Mouse (Mus musculus) embryonic fibroblast, embryonic 13.5 days (primary cell): ENCODE results near the gene Foxp1.

Source experiments
- CTCF ChIP-seq: IDR thresholded peaks from 2 replicates; pipeline ENCODE4 v1.5.1; 2011; ENCODE audit warnings: mild to moderate bottlenecking, control low read depth, low read length, moderate library complexity, borderline replicate concordance; ENCODE audit not compliant: insufficient read depth
- POLR2A ChIP-seq: IDR thresholded peaks from 2 replicates; pipeline ENCODE4 v1.6.1; 2011; ENCODE audit warnings: low read depth, mild to moderate bottlenecking, control low read depth, low read length, moderate library complexity

DNA sequence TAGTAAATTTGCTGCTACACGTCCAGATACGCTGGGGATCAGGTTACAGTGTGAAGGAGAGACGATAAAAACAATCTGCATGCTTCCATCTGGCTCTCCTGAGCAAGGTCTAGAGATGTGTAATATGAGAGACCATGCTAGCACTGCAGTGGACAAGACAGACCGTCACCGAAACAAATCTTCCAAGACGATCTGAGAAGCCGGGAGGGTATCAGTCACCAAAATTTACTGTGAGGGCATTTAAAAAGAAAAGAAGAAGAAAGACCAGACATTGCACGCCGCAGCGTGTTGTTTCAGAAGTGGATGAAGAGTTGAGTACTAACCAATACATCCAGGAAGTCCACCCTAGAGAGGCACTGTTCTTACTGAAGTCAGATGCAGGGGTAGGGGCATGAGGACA lies 39.0 kb downstream of the Foxp1 start:
- no peak for TF ChIP-seq POLR2A
- no peak for TF ChIP-seq CTCF
